Mouse (Mus musculus) limb, embryonic 11.5 days (tissue): ENCODE data around the gene Grm8. TPM values are rescaled to one million over a fixed set of nuclear protein-coding genes. Genes with fewer than 3 reads are reported as not detected.

Source experiments
- ATAC-seq: fragments of 200-750 bp; cut with Nextera tagmentation; 2 replicates; pipeline ENCODE4 v1.8.0; 2017; ENCODE audit warnings: low read depth; ENCODE audit not compliant: insufficient number of reproducible peaks, low FRiP score, low TSS enrichment
- DNase-seq: peaks from one replicate; pipeline ENCODE4 v3.0.0-alpha.2; 2015; ENCODE audit warnings: low spot score
- H3K27ac ChIP-seq: fragments of 300-500 bp; sonication (generic); replicated peaks from 2 replicates; pipeline ENCODE4 v1.5.1; 2014; ENCODE audit warnings: low read depth, mild to moderate bottlenecking, low read length
- H3K27me3 ChIP-seq: fragments of 300-500 bp; sonication (generic); 2 replicates; pipeline ENCODE4 v1.6.1; 2014; ENCODE audit warnings: mild to moderate bottlenecking, low read length, mixed read lengths; ENCODE audit not compliant: control insufficient read depth, insufficient read depth
- H3K36me3 ChIP-seq: fragments of 300-500 bp; sonication (generic); 2 replicates; pipeline ENCODE4 v1.6.1; 2014; ENCODE audit warnings: mild to moderate bottlenecking, low read length, moderate library complexity, mixed read lengths; ENCODE audit not compliant: control insufficient read depth, insufficient read depth
- H3K4me1 ChIP-seq: fragments of 300-500 bp; sonication (generic); 2 replicates; pipeline ENCODE4 v1.6.1; 2014; ENCODE audit warnings: low read length, mixed read lengths; ENCODE audit not compliant: control insufficient read depth, insufficient read depth
- H3K4me2 ChIP-seq: fragments of 300-500 bp; sonication (generic); 2 replicates; pipeline ENCODE4 v1.6.1; 2014; ENCODE audit warnings: low read depth, mild to moderate bottlenecking, moderate library complexity; ENCODE audit not compliant: severe bottlenecking
- H3K4me3 ChIP-seq: fragments of 300-500 bp; sonication (generic); 2 replicates; pipeline ENCODE4 v1.5.1; 2014; ENCODE audit warnings: low read depth, low read length
- H3K9ac ChIP-seq: fragments of 300-500 bp; sonication (generic); 2 replicates; pipeline ENCODE4 v1.6.1; 2014; ENCODE audit warnings: mild to moderate bottlenecking, low read length
- H3K9me3 ChIP-seq: fragments of 300-500 bp; sonication (generic); 2 replicates; pipeline ENCODE4 v1.6.1; 2016; ENCODE audit warnings: low read length; ENCODE audit not compliant: control insufficient read depth
- WGBS: fragments of 180-500 bp; shearing (Covaris S2); extraction: QIAGEN DNeasy Blood & Tissue Kit; methylation state at CpG from one replicate; pipeline ENCODE4 v1.1.7; 2014; 5-methylcytosine and 5-hydroxymethylcytosine counted together
- polyA plus RNA-seq: library from polyadenylated mRNA; unstranded; fragments of >200 nt; fragmentation: Nextera tagmentation; extraction: Ambion mirVana; gene quantifications from 2 replicates; pipeline ENCODE4 v1.2.1, GENCODE M21; 2014

Grm8 gene
- polyA plus RNA-seq, 1 experiment from 2014 or later, result 0.51 TPM

DNA sequence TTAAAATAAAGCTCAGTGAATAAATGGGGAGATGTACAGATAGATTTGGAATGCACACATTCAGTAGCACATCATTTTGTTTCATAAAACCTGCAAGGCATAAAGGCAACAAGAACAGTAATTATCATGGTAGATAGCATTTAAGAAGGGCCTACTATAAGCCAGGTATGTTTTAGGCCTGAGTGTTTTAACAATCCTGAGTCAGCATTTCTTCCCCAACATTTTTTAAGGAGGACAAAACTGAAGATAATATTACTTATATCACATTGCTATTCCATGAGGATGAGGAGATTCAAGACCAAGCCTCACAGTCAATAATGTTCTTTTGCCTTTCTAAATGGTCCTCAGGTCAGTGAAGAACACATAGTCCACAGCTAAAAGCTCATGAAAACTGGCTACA, 762.6 kb downstream of the Grm8 start:
- Histone ChIP-seq H3K36me3 (no peaks in the 10 kb centered on the region), H3K4me1 (no peaks in the 10 kb centered on the region), H3K9me3 (no peaks in the 10 kb centered on the region), H3K4me2 (no peak overlapping the region), H3K9ac (no peak overlapping the region), H3K4me3 (no peak overlapping the region), H3K27me3 (no peaks in the 10 kb centered on the region), H3K27ac (no peak overlapping the region)
- DNase-seq (no peak), ATAC-seq (no peak)

GRCm38 (mm10) chr6:27371095-27371494, 763.9 kb downstream of the Grm8 start:
- no peaks in the 10 kb centered on the region for H3K27me3 ChIP-seq
- H3K4me2 ChIP-seq, result no peak overlapping the region
- no peaks in the 10 kb centered on the region for H3K4me1 ChIP-seq
- no peaks in the 10 kb centered on the region for H3K9me3 ChIP-seq
- no peaks in the 10 kb centered on the region for H3K36me3 ChIP-seq
- H3K9ac ChIP-seq, result no peak overlapping the region
- WGBS, result 65% methylated on average over 2 of the region's 2 CpGs
- DNase-seq (no peak), ATAC-seq (no peak)
- no peak overlapping the region for H3K27ac ChIP-seq
- no peak overlapping the region for H3K4me3 ChIP-seq

GRCm38 (mm10) chr6:27363775-27364174, 771.2 kb downstream of the Grm8 start:
- Histone ChIP-seq H3K4me1 (no peaks in the 10 kb centered on the region), H3K9ac (no peak overlapping the region), H3K4me2 (no peak overlapping the region), H3K36me3 (no peaks in the 10 kb centered on the region), H3K9me3 (no peaks in the 10 kb centered on the region), H3K27ac (no peak overlapping the region), H3K27me3 (no peaks in the 10 kb centered on the region), H3K4me3 (no peak overlapping the region)
- 71% methylated on average over 8 of the region's 8 CpGs for WGBS
- DNase-seq, result no peak
- ATAC-seq, result no peak

- Histone ChIP-seq H3K4me3 (no peak overlapping the region), H3K4me1 (no peaks in the 10 kb centered on the region), H3K9me3 (no peaks in the 10 kb centered on the region), H3K9ac (no peak overlapping the region), H3K4me2 (no peak overlapping the region), H3K36me3 (no peaks in the 10 kb centered on the region), H3K27ac (no peak overlapping the region), H3K27me3 (no peaks in the 10 kb centered on the region)
- DNase-seq, result no peak
- no peak for ATAC-seq
Observed at GRCm38 (mm10) chr6:27360440-27360839, 774.5 kb downstream of the Grm8 start.

GRCm38 (mm10) chr6:27351147-27351546, 783.8 kb downstream of the Grm8 start:
- no peak for DNase-seq
- H3K4me2 ChIP-seq, result no peak overlapping the region
- H3K36me3 ChIP-seq, result no peaks in the 10 kb centered on the region
- H3K9me3 ChIP-seq, result no peaks in the 10 kb centered on the region
- H3K4me3 ChIP-seq, result no peak overlapping the region
- H3K27ac ChIP-seq, result no peak overlapping the region
- no peak for ATAC-seq
- no peaks in the 10 kb centered on the region for H3K27me3 ChIP-seq
- WGBS, result 93% methylated on average over 4 of the region's 4 CpGs
- no peaks in the 10 kb centered on the region for H3K4me1 ChIP-seq
- H3K9ac ChIP-seq, result no peak overlapping the region

- Histone ChIP-seq H3K27ac (no peak overlapping the region), H3K4me3 (no peak overlapping the region), H3K27me3 (no peaks in the 10 kb centered on the region), H3K4me1 (no peaks in the 10 kb centered on the region), H3K36me3 (no peaks in the 10 kb centered on the region), H3K4me2 (no peak overlapping the region), H3K9ac (no peak overlapping the region), H3K9me3 (no peaks in the 10 kb centered on the region)
- no peak for ATAC-seq
- DNase-seq, result no peak
- 84% methylated on average over 2 of the region's 2 CpGs for WGBS
Observed at GRCm38 (mm10) chr6:27348272-27348671, 786.7 kb downstream of the Grm8 start.

DNA sequence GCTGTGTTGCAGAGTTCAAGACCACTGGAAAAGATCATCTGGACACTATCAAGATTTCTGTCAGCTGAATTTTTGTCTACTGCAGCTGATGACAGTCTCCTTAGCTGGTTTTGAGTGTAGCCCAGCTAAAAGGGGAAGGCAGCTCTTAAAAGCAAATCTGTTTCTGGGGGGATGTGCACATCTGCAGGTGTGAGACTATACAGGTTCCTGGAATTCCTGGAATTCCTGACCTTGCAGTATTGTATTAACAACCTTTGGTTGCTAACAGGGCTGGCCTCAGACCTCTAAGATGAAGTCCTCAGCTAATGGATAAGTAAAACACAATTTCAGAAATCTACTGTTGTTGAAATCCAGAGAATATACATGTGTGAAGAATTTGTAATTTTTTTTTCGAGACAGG, 788.7 kb downstream of the Grm8 start:
- 76% methylated on average over 1 of the region's 1 CpGs for WGBS

DNA sequence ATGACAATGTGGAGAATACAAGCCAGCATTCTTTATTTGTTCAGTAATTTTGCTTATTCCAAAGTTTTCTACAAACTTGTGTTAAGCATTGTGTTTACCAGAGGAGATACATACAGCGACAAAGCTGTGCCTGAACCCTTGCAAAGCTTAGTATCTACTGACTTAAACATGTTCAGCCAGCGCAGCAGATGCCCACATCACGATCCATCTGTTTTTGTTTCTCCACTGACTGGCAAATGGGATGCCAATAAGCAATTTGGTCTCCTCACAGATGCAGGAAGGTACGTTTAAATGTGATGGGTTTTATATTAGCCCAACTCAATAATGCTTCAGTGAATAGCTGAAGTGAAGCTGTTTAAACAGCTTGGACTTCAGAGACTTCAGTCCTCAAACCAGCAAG, 794.8 kb downstream of the Grm8 start:
- no peak for DNase-seq
- Histone ChIP-seq H3K27me3 (no peaks in the 10 kb centered on the region), H3K4me2 (no peak overlapping the region), H3K4me3 (no peak overlapping the region), H3K27ac (no peak overlapping the region), H3K9ac (no peak overlapping the region), H3K36me3 (no peaks in the 10 kb centered on the region), H3K9me3 (no peaks in the 10 kb centered on the region), H3K4me1 (no peaks in the 10 kb centered on the region)
- 81% methylated on average over 4 of the region's 4 CpGs for WGBS
- no peak for ATAC-seq

More for the DNA sequence above, 788.7 kb downstream of the Grm8 start:
- Histone ChIP-seq H3K27ac (no peak overlapping the region), H3K9ac (no peak overlapping the region), H3K4me2 (no peak overlapping the region), H3K36me3 (no peaks in the 10 kb centered on the region), H3K9me3 (no peaks in the 10 kb centered on the region), H3K4me1 (no peaks in the 10 kb centered on the region), H3K27me3 (no peaks in the 10 kb centered on the region), H3K4me3 (no peak overlapping the region)
- ATAC-seq, result no peak
- DNase-seq, result no peak

GRCm38 (mm10) chr6:27318575-27318974, 816.4 kb downstream of the Grm8 start:
- DNase-seq, result no peak
- Histone ChIP-seq H3K4me2 (no peak overlapping the region), H3K36me3 (no peaks in the 10 kb centered on the region), H3K9me3 (no peaks in the 10 kb centered on the region), H3K27me3 (no peaks in the 10 kb centered on the region), H3K27ac (no peak overlapping the region), H3K4me1 (no peaks in the 10 kb centered on the region), H3K9ac (no peak overlapping the region), H3K4me3 (no peak overlapping the region)
- ATAC-seq, result no peak
- WGBS, result 83% methylated on average over 1 of the region's 1 CpGs
